In the genomic region with DNA sequence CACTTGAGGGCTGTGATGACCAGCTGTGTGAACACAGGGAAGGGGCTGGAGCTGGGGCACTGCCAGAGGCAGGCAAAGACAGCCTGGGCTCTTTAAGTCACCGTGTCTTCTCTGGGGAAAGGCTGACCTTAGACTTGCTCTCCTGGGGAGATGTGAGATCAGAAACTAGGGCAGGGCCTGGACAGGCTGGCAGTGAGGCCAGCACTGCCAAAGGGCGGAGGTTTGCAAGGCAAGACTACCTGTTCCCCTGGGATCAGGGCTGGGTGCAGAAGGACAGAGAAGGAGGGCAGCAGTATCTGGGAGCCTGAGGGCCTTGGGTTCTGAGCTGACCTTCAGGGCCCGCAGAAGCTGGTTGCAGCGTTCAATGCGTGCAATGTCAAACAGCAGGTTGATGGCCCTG, we compare ENCODE assay signal across 17 mouse cellular contexts. TPM values are rescaled to one million over a fixed set of nuclear protein-coding genes. Genes with fewer than 3 reads are reported as not detected.
DNase-seq lines count a peak whose midpoint lies in the region; ATAC-seq lines count a peak whose summit lies in the region.
"Had no signal": no experiment of that assay in that cellular context is flagged by ENCODE, and none has a peak within 500 bp of the region (broad histone marks: within the 10 kb centered on the region; RNA-seq: fewer than 3 reads in every experiment).

No protein-coding gene starts in this region.

- H3K4me2 ChIP-seq in embryonic facial prominence, embryonic 13.5 days: no peak overlapping the region
- H3K4me2 ChIP-seq in embryonic facial prominence, embryonic 15.5 days (replicated peaks): no peak overlapping the region
- H3K4me2 ChIP-seq: forebrain, embryonic 12.5 days had no signal

- H3K36me3 ChIP-seq in embryonic facial prominence, embryonic 13.5 days: peaks cover 96% of the 10 kb centered on the region
- H3K36me3 ChIP-seq in embryonic facial prominence, embryonic 10.5 days (replicated peaks): peaks cover 92% of the 10 kb centered on the region
- H3K36me3 ChIP-seq in embryonic facial prominence, embryonic 15.5 days: peaks cover 92% of the 10 kb centered on the region

- H3K4me1 ChIP-seq in embryonic facial prominence, embryonic 13.5 days: no peaks in the 10 kb centered on the region
- no peaks in the 10 kb centered on the region for H3K4me1 ChIP-seq in embryonic facial prominence, embryonic 10.5 days
- no peaks in the 10 kb centered on the region for H3K4me1 ChIP-seq in brown adipose tissue, adult 24 weeks (ENCODE audit: control insufficient read depth, insufficient read depth, insufficient read length, low read length)
- H3K4me1 ChIP-seq in embryonic facial prominence, embryonic 15.5 days: no peaks in the 10 kb centered on the region
- H3K4me1 ChIP-seq: forebrain, embryonic 10.5 days; forebrain, embryonic 12.5 days had no signal

- ATAC-seq in embryonic facial prominence, embryonic 13.5 days (ENCODE audit: insufficient number of reproducible peaks, insufficient read depth, low FRiP score, low TSS enrichment, low read depth): no peak
- peak; percentile 31; the same call in 1 of the 2 replicates for ATAC-seq in embryonic facial prominence, embryonic 15.5 days (ENCODE audit: insufficient number of reproducible peaks, low FRiP score, low TSS enrichment, low read depth)
- ATAC-seq: forebrain, embryonic 14.5 days; forebrain, embryonic 16.5 days had no signal

- H3K27ac ChIP-seq in embryonic facial prominence, embryonic 13.5 days: no peak overlapping the region
- H3K27ac ChIP-seq in embryonic facial prominence, embryonic 10.5 days (replicated peaks): no peak overlapping the region
- peak overlapping the region; percentile 43 for H3K27ac ChIP-seq in brown adipose tissue, adult 24 weeks (replicated peaks; ENCODE audit: low read depth, low read length)
- no peak overlapping the region for H3K27ac ChIP-seq in embryonic facial prominence, embryonic 15.5 days (replicated peaks)
- H3K27ac ChIP-seq: forebrain, embryonic 10.5 days; forebrain, embryonic 12.5 days had no signal

- no peak overlapping the region for H3K4me3 ChIP-seq in embryonic facial prominence, embryonic 13.5 days
- no peak overlapping the region for H3K4me3 ChIP-seq in embryonic facial prominence, embryonic 10.5 days
- no peak overlapping the region for H3K4me3 ChIP-seq in brown adipose tissue, adult 24 weeks (ENCODE audit: insufficient read depth, low read depth, low read length)
- H3K4me3 ChIP-seq in embryonic facial prominence, embryonic 15.5 days (replicated peaks): no peak overlapping the region
- H3K4me3 ChIP-seq: erythroblast, embryonic 14.5 days; forebrain, embryonic 10.5 days; forebrain, embryonic 12.5 days had no signal

- no peaks in the 10 kb centered on the region for H3K9me3 ChIP-seq in embryonic facial prominence, embryonic 13.5 days
- H3K9me3 ChIP-seq in embryonic facial prominence, embryonic 10.5 days: no peaks in the 10 kb centered on the region
- H3K9me3 ChIP-seq in embryonic facial prominence, embryonic 15.5 days (replicated peaks): no peaks in the 10 kb centered on the region
- H3K9me3 ChIP-seq: forebrain, embryonic 10.5 days; forebrain, embryonic 12.5 days had no signal

- 0 out of 2 replicates have a peak overlapping the region, but pooled peaks have one; percentile 27 for H3K9ac ChIP-seq in embryonic facial prominence, embryonic 13.5 days
- no peak overlapping the region for H3K9ac ChIP-seq in embryonic facial prominence, embryonic 15.5 days
- H3K9ac ChIP-seq: forebrain, embryonic 12.5 days had no signal

- DNase-seq in adrenal gland, postnatal 10 days: peak; percentile 63
- DNase-seq in adrenal gland, postnatal 25 days: no peak
- DNase-seq in embryonic facial prominence, embryonic 10.5 days (ENCODE audit: low spot score): no peak
- DNase-seq in thymus, adult 18-20 months: no peak
- DNase-seq: cerebellum, adult 11-12 months; cerebellum, adult 2 months; cerebellum, adult 9-10 months; cerebellum, postnatal 10 days; cerebellum, postnatal 25 days had no signal

- 90% methylated on average over 5 of the region's 5 CpGs for WGBS in embryonic facial prominence, embryonic 13.5 days
- 94% methylated on average over 5 of the region's 5 CpGs for WGBS in embryonic facial prominence, embryonic 10.5 days
- 92% methylated on average over 5 of the region's 5 CpGs for WGBS in embryonic facial prominence, embryonic 15.5 days

- no peaks in the 10 kb centered on the region for H3K27me3 ChIP-seq in embryonic facial prominence, embryonic 13.5 days
- H3K27me3 ChIP-seq in embryonic facial prominence, embryonic 10.5 days (replicated peaks; ENCODE audit: low read depth, poor library complexity, severe bottlenecking): no peaks in the 10 kb centered on the region
- H3K27me3 ChIP-seq in embryonic facial prominence, embryonic 15.5 days: no peaks in the 10 kb centered on the region
- H3K27me3 ChIP-seq: forebrain, embryonic 12.5 days had no signal

RNA-seq across cellular contexts. Expression of a gene that starts 14.2 kb away (rescaled TPM):
- total RNA-seq in adrenal gland, postnatal 10 days (2021): 10 to 100 TPM; 14.9 to 19.0 TPM
- 26.0 and 27.4 TPM in 2 replicates for total RNA-seq in adrenal gland, postnatal 25 days (2021)
- polyA plus RNA-seq in embryonic facial prominence, embryonic 13.5 days (2015; fragmentation: Nextera tagmentation; extraction: Ambion mirVana): 24.0 and 25.3 TPM in 2 replicates
- 35.2 and 37.7 TPM in 2 replicates for polyA plus RNA-seq in embryonic facial prominence, embryonic 10.5 days (2016; fragmentation: Nextera tagmentation; extraction: Ambion mirVana)
- polyA plus RNA-seq in brown adipose tissue, adult 24 weeks (2012; ENCODE audit: insufficient read depth, insufficient read length, missing spikeins): 3.8 and 5.7 TPM in 2 replicates
- polyA plus RNA-seq in embryonic facial prominence, embryonic 15.5 days (2015; fragmentation: Nextera tagmentation; extraction: Ambion mirVana): 25.2 and 30.0 TPM in 2 replicates

RNA-seq across cellular contexts. Expression of a gene that starts 16.7 kb away (rescaled TPM):
- total RNA-seq in adrenal gland, postnatal 10 days (2021): 10 to 100 TPM; 29.9 to 45.4 TPM
- 40.0 and 51.7 TPM in 2 replicates for total RNA-seq in adrenal gland, postnatal 25 days (2021)
- 12.7 and 13.5 TPM in 2 replicates for polyA plus RNA-seq in embryonic facial prominence, embryonic 13.5 days (2015; fragmentation: Nextera tagmentation; extraction: Ambion mirVana)
- polyA plus RNA-seq in embryonic facial prominence, embryonic 10.5 days (2016; fragmentation: Nextera tagmentation; extraction: Ambion mirVana): 7.1 and 7.4 TPM in 2 replicates
- polyA plus RNA-seq in brown adipose tissue, adult 24 weeks (2012; ENCODE audit: insufficient read depth, insufficient read length, missing spikeins): 19.2 and 23.8 TPM in 2 replicates
- polyA plus RNA-seq in embryonic facial prominence, embryonic 15.5 days (2015; fragmentation: Nextera tagmentation; extraction: Ambion mirVana): 9.3 and 10.1 TPM in 2 replicates

RNA-seq across cellular contexts. Expression of a gene that starts 25.9 kb away (rescaled TPM):
- 10 to 100 TPM; 47.2 to 64.0 TPM for total RNA-seq in adrenal gland, postnatal 10 days (2021)
- 54.0 and 71.3 TPM in 2 replicates for total RNA-seq in adrenal gland, postnatal 25 days (2021)
- polyA plus RNA-seq in embryonic facial prominence, embryonic 13.5 days (2015; fragmentation: Nextera tagmentation; extraction: Ambion mirVana): 11.1 and 13.7 TPM in 2 replicates
- polyA plus RNA-seq in embryonic facial prominence, embryonic 10.5 days (2016; fragmentation: Nextera tagmentation; extraction: Ambion mirVana): 8.1 and 8.2 TPM in 2 replicates
- 28.8 and 38.6 TPM in 2 replicates for polyA plus RNA-seq in brown adipose tissue, adult 24 weeks (2012; ENCODE audit: insufficient read depth, insufficient read length, missing spikeins)
- 6.9 and 9.3 TPM in 2 replicates for polyA plus RNA-seq in embryonic facial prominence, embryonic 15.5 days (2015; fragmentation: Nextera tagmentation; extraction: Ambion mirVana)

RNA-seq across cellular contexts. Expression of a gene that starts 30.2 kb away (rescaled TPM):
- total RNA-seq in adrenal gland, postnatal 10 days (2021): 10 to 100 TPM in 1 of 2 experiments, 1 to 10 TPM in 1; 6.3 to 10.1 TPM
- 7.6 and 8.6 TPM in 2 replicates for total RNA-seq in adrenal gland, postnatal 25 days (2021)
- polyA plus RNA-seq in embryonic facial prominence, embryonic 13.5 days (2015; fragmentation: Nextera tagmentation; extraction: Ambion mirVana): 7.6 and 11.4 TPM in 2 replicates
- 12.7 and 13.9 TPM in 2 replicates for polyA plus RNA-seq in embryonic facial prominence, embryonic 10.5 days (2016; fragmentation: Nextera tagmentation; extraction: Ambion mirVana)
- 1.3 and 4.2 TPM in 2 replicates for polyA plus RNA-seq in brown adipose tissue, adult 24 weeks (2012; ENCODE audit: insufficient read depth, insufficient read length, missing spikeins)
- polyA plus RNA-seq in embryonic facial prominence, embryonic 15.5 days (2015; fragmentation: Nextera tagmentation; extraction: Ambion mirVana): 8.2 and 9.5 TPM in 2 replicates

RNA-seq across cellular contexts. Expression of a gene that starts 50.5 kb away (rescaled TPM):
- 100 to 1,000 TPM; 216 to 221 TPM for total RNA-seq in adrenal gland, postnatal 10 days (2021)
- 244 and 253 TPM in 2 replicates for total RNA-seq in adrenal gland, postnatal 25 days (2021)
- 538 and 545 TPM in 2 replicates for polyA plus RNA-seq in embryonic facial prominence, embryonic 13.5 days (2015; fragmentation: Nextera tagmentation; extraction: Ambion mirVana)
- 870 and 873 TPM in 2 replicates for polyA plus RNA-seq in embryonic facial prominence, embryonic 10.5 days (2016; fragmentation: Nextera tagmentation; extraction: Ambion mirVana)
- 131 and 139 TPM in 2 replicates for polyA plus RNA-seq in brown adipose tissue, adult 24 weeks (2012; ENCODE audit: insufficient read depth, insufficient read length, missing spikeins)
- 351 and 370 TPM in 2 replicates for polyA plus RNA-seq in embryonic facial prominence, embryonic 15.5 days (2015; fragmentation: Nextera tagmentation; extraction: Ambion mirVana)
